Mouse (Mus musculus) kidney, adult 2 months (tissue): ENCODE data around the gene Slfn14. TPM values are rescaled to one million over a fixed set of nuclear protein-coding genes. Genes with fewer than 3 reads are reported as not detected.

ENCODE experiments used
- DNase-seq: peaks from one replicate; pipeline ENCODE4 v3.0.0; 2021
- H3K27ac ChIP-seq: fragments of 200-500 bp; 2 replicates; pipeline ENCODE4 v1.5.1; 2012; ENCODE audit warnings: low read depth, low read length, control low read depth, inconsistent platforms; ENCODE audit not compliant: insufficient read depth
- H3K27me3 ChIP-seq: fragments of 200-500 bp; replicated peaks from 2 replicates; pipeline ENCODE4 v1.6.1; 2012; ENCODE audit warnings: mild to moderate bottlenecking, moderate library complexity, low read length, inconsistent platforms; ENCODE audit not compliant: control insufficient read depth, insufficient read depth
- H3K36me3 ChIP-seq: fragments of 200-500 bp; 2 replicates; pipeline ENCODE4 v1.6.1; 2012; ENCODE audit warnings: mild to moderate bottlenecking, moderate library complexity, low read length, inconsistent platforms; ENCODE audit not compliant: control insufficient read depth, insufficient read depth
- H3K4me1 ChIP-seq: fragments of 200-500 bp; 2 replicates; pipeline ENCODE4 v1.6.1; 2011; ENCODE audit warnings: low read length; ENCODE audit not compliant: control insufficient read depth, insufficient read depth
- H3K4me3 ChIP-seq: fragments of 200-500 bp; 2 replicates; pipeline ENCODE4 v1.5.1; 2011; ENCODE audit warnings: mild to moderate bottlenecking, low read depth, low read length, control low read depth; ENCODE audit not compliant: insufficient read depth
- CTCF ChIP-seq: fragments of 200-500 bp; conservative IDR thresholded peaks from 2 replicates; pipeline ENCODE4 v1.5.1; 2011; ENCODE audit warnings: low read depth, mild to moderate bottlenecking, control low read depth, low read length, moderate library complexity, mixed read lengths; ENCODE audit not compliant: insufficient read depth, insufficient read length
- POLR2A ChIP-seq: fragments of 200-500 bp; IDR thresholded peaks from one replicate; pipeline ENCODE4 v1.6.1; 2011; ENCODE audit warnings: low read depth, low read length, control low read depth
- WGBS: fragments of 180-500 bp; shearing (Covaris S2); methylation state at CpG from one replicate; pipeline ENCODE4 v1.1.7; 2018; 5-methylcytosine and 5-hydroxymethylcytosine counted together
- polyA plus RNA-seq: library from polyadenylated mRNA; depleted of rRNA; stranded (reverse); fragments of >200 nt; gene quantifications from 2 replicates; pipeline ENCODE4 v1.2.3, GENCODE M21; 2012

Slfn14 gene
- polyA plus RNA-seq, 1 experiment: not detected

GRCm38 (mm10) chr11:83304485-83304884 lies 18.0 kb upstream of the Slfn14 start:
- TF ChIP-seq CTCF: no peak
- TF ChIP-seq POLR2A: no peak
- DNase-seq: no peak
- no peaks in the 10 kb centered on the region for H3K27me3 ChIP-seq
- no peaks in the 10 kb centered on the region for H3K36me3 ChIP-seq
- no peak overlapping the region for H3K4me3 ChIP-seq
- no peak overlapping the region for H3K27ac ChIP-seq
- 70% methylated on average over 2 of the region's 2 CpGs for WGBS
- peaks cover 5% of the 10 kb centered on the region; the same call in 1 of the 2 replicates for H3K4me1 ChIP-seq

DNA sequence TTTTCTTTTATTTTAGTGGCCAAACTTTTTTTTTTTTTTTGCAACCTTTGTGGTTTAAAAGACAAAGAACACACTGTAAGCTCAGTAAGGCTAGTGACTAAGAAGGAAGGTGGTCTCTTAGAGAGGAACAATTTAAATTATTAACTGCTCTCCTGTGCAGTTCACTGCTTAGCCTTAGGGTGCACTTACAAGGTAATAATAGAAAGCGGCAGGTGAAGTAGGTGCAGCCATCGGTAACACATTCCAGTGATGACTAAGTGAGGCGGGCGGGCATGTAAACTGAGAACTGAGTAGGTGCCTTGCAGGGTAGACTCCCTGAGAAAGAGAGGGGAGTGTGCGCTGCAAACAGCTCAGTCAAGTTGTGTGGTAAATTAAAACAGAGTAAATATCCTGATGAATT lies 17.2 kb upstream of the Slfn14 start:
- peak; percentile 44 for DNase-seq
- peaks cover 5% of the 10 kb centered on the region; the same call in 1 of the 2 replicates for H3K4me1 ChIP-seq
- no peak overlapping the region for H3K27ac ChIP-seq
- no peaks in the 10 kb centered on the region for H3K27me3 ChIP-seq
- H3K36me3 ChIP-seq: no peaks in the 10 kb centered on the region
- 17% methylated on average over 5 of the region's 5 CpGs for WGBS
- no peak overlapping the region for H3K4me3 ChIP-seq
- TF ChIP-seq POLR2A (no peak), CTCF (no peak)

GRCm38 (mm10) chr11:83302526-83303251 lies 16.2 kb upstream of the Slfn14 start, which contains the start of gene Pex12:
Pex12 (minus strand) TSS chr11:83302586.
- peak within 1 kb of the TSS; percentile 95 for H3K27ac ChIP-seq
- under 1% methylated on average over 51 of the region's 51 CpGs for WGBS
- TF ChIP-seq CTCF: no peak
- TF ChIP-seq POLR2A: no peak
- no peaks in the 10 kb centered on the region for H3K36me3 ChIP-seq
- peak; percentile 97 for DNase-seq
- H3K4me3 ChIP-seq: peak within 1 kb of the TSS; percentile 100
- no peaks in the 10 kb centered on the region for H3K27me3 ChIP-seq
- H3K4me1 ChIP-seq: peaks cover 8% of the 10 kb centered on the region

- no peaks in the 10 kb centered on the region for H3K27me3 ChIP-seq
- H3K4me3 ChIP-seq: peak overlapping the region; percentile 100
- no peak for TF ChIP-seq CTCF
- no peak for TF ChIP-seq POLR2A
- H3K27ac ChIP-seq: peak overlapping the region; percentile 24; the same call in 1 of the 2 replicates
- DNase-seq: no peak
- peaks cover 8% of the 10 kb centered on the region for H3K4me1 ChIP-seq
- WGBS: 3% methylated on average over 10 of the region's 10 CpGs
- H3K36me3 ChIP-seq: no peaks in the 10 kb centered on the region
Measured at GRCm38 (mm10) chr11:83302124-83302523, 15.6 kb upstream of the Slfn14 start.

DNA sequence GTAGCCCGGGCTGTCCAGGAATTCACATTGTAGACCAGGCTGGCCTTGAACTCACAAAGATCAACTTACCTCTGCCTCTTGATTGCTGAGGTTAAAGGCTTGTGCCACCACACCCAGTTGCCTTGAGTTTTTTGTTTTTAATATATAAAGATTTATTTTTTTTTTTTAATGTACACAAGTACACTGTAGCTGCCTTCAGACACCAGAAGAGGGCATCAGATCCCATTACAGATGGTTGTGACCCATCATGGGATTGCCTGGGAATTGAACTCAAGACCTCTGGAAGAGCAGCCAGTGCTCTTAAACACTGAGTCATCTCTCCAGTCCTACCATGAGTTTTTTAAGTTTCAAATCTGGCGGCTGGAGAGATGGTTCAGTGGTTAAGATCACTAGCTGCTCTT lies 14.9 kb upstream of the Slfn14 start:
- H3K27me3 ChIP-seq: no peaks in the 10 kb centered on the region
- no peak overlapping the region for H3K27ac ChIP-seq
- 61% methylated on average over 2 of the region's 2 CpGs for WGBS
- peaks cover 8% of the 10 kb centered on the region for H3K4me1 ChIP-seq
- no peak overlapping the region for H3K4me3 ChIP-seq
- no peaks in the 10 kb centered on the region; the same call in 1 of the 2 replicates for H3K36me3 ChIP-seq
- TF ChIP-seq POLR2A (no peak), CTCF (no peak)
- no peak for DNase-seq

DNA sequence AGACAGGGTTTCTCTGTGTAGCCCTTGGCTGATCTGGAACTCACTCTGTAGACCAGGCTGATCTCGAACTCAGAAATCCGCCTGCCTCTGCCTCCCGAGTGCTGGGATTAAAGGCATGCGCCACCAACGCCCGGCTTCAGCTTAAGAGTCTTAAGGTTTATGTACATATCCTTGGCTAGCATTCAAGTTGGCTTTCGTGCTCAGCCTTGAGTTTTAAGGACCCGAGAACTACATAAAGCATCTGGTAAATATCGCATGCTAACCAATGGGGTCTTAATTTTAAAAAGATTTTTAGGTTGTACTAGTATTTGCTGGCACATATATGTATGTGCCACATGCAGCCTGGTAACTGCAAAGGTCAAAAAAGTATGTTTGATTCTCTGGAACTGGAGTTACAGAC lies 13.2 kb upstream of the Slfn14 start:
- TF ChIP-seq CTCF (no peak), POLR2A (no peak)
- Histone ChIP-seq H3K27ac (no peak overlapping the region), H3K36me3 (no peaks in the 10 kb centered on the region; the same call in 1 of the 2 replicates), H3K4me3 (no peak overlapping the region), H3K4me1 (peaks cover 8% of the 10 kb centered on the region), H3K27me3 (no peaks in the 10 kb centered on the region)
- no peak for DNase-seq
- WGBS: 92% methylated on average over 9 of the region's 9 CpGs

DNA sequence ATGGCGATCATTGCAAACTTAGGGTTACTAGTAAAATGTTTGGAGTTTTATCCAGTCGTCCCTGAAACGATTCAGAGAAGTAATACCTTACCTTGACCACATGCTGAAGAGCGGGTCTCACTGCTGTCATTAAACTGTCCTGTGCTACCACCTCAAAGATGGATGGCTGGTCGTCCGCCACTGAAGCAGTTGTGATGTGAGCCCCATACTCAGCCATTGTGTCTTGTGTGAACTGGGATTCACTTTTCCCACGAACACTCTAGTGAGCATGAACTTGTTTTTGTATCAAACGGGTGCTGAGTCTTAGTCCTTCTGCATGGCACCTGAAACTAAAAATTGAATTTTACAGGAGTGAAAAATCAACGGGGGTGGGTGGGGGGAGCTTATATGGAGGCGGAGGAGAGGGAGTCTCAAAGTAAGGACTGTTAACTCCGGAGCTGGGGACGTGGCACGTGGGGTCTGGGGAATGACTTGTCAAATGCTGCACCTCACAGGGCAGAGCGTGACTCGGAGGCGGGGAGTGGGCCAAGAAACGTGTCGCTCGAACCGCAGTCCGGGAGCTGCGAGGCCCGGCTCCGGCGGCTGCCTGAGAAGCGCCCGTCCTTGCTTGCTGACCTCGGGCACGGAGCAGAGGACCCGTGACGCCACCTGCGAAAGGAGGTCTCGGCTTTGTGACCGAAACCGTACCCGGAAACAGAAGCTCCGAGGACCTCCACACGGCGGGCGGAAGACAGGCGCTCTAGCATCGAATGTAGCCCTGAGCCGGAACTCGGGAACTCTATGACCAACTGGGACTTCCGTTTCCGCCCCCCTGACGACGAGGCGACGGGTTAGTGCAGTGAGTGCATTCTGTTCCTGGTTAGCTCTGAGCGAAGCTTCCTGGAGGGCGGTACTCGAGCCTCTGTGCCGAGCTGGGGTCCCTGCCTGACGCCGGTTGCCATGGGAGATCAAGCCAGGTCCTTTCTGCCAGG lies 12.0 kb upstream of the Slfn14 start, which contains the start of gene Ap2b1:
Ap2b1 (plus strand) TSS at position 800 of the 971 bp plus-strand sequence.
- H3K4me3 ChIP-seq: peak within 1 kb of the TSS; percentile 90
- 2% methylated on average over 56 of the region's 56 CpGs for WGBS
- H3K27me3 ChIP-seq: no peaks in the 10 kb centered on the region
- peak within 1 kb of the TSS; percentile 95 for H3K27ac ChIP-seq
- peaks cover 3% of the 10 kb centered on the region for H3K4me1 ChIP-seq
- peak; percentile 97 for DNase-seq
- no peaks in the 10 kb centered on the region; the same call in 1 of the 2 replicates for H3K36me3 ChIP-seq
- TF ChIP-seq CTCF (no peak), POLR2A (peak; percentile 83)
